Mouse (Mus musculus): ENCODE data around the gene Robo1.
A peak's percentile ranks its signal among the peaks of the same experiment; 100 is the strongest.

Robo1 gene

DNA sequence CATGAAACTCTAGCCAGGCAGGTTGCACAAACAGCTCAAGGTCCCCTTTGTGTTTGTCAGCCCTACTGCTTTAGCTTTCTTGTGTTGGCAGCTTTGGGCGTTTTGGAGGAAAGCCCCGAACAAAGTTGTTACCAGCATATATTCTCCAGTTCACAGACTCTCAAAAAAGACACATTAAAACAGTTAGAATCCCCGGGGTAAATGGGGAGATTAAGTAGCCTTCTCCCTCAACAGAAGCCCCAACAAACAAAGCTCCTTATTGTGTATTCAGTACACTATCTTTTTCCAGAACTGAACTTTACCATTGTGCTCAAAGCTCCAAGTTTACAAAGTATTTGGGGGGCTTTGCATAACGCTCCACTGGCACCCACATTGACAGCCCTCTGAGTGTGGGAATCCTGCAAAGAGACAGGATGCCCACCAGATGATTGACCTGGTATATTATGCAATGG is 302.6 kb downstream of the Robo1 start:
- no peak for DNase-seq

GRCm38 (mm10) chr16:72614898-72615297 is 306.8 kb downstream of the Robo1 start:
- no peak for DNase-seq

DNA sequence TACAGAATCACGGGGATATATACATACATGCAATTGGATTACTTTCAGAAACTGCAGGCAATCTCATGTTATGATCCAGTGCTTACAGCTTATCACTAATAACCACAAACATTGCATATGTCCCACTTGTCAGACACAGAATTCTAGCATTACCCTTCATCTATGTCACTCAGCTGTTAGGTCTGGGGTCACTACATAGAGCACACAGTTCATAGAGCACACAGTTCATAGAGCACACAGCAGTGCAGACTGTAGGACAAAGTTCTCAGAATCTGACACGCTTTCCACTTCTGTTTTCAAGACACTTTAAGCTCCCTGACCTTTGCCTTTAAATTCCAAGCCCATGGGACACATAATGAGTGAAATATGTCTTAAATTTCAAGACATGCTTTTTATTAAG is 307.3 kb downstream of the Robo1 start:
- DNase-seq, result no peak

DNA sequence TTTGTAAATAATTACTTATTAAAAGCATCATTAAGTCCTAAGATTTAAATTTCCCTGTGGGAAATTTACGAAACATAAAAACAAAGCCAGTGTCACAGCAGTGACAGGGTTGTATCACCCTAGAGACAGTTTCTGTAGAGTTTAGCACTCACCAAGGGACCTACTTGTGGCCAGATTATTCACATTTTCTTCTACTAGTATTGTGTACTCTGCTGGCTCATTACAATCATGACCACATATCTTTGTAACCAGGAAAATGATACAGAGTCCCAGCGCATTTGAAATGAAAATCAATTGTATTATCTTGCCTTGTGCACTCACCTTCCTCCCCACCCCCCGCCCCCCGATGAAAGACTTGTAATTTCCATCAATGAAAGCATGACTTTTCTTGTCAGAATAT is 314.3 kb downstream of the Robo1 start:
- DNase-seq, result no peak

DNA sequence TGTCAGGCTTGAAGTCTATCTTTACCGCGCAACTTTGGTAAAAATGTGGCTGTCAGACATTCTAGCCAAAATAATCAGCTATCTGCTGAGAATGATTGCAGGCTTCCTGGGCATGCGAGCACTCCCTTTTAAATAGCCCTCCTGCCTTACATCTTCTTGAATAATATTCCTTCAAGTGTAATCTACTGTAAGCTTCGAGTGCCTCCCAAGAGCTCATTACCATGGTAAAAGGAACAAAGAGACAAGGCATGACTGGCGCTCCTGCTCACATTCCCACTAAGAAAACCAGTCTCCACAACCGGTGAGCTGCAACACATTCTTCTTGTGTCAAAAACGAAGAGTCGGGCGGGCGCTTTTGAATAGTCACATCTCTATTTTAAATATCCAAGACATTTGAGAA is 314.8 kb downstream of the Robo1 start:
- no peak for DNase-seq

- no peak for DNase-seq
Measured at GRCm38 (mm10) chr16:72633846-72634245, 325.7 kb downstream of the Robo1 start.

DNA sequence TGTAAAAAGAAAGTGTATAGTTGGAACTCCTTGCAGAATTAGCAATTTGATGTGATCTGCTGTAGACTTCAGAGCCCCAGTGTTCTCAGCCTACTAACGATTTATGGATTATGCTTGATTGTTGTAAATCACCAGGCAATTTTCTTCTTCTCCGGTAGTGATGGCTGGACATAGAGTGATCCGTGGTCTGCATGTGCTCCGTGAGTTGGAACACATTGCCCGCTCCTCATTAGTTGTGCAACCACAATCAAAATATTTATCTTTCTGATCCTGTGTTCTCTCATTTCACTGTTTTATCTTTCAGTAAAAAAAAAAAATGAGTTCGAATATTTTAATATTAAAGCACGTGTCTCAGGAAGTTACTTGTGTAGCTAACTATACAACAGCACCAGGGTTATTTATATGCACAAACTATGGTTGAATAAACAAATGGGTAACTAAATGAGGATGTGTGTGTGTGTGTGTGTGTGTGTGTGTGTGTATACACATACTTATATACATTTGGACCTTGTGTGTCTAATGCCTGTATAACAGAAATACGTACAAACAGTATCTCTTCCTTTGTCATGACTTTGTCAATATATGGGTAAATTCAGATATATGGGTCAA is 331.3 kb downstream of the Robo1 start:
- DNase-seq, result no peak

DNA sequence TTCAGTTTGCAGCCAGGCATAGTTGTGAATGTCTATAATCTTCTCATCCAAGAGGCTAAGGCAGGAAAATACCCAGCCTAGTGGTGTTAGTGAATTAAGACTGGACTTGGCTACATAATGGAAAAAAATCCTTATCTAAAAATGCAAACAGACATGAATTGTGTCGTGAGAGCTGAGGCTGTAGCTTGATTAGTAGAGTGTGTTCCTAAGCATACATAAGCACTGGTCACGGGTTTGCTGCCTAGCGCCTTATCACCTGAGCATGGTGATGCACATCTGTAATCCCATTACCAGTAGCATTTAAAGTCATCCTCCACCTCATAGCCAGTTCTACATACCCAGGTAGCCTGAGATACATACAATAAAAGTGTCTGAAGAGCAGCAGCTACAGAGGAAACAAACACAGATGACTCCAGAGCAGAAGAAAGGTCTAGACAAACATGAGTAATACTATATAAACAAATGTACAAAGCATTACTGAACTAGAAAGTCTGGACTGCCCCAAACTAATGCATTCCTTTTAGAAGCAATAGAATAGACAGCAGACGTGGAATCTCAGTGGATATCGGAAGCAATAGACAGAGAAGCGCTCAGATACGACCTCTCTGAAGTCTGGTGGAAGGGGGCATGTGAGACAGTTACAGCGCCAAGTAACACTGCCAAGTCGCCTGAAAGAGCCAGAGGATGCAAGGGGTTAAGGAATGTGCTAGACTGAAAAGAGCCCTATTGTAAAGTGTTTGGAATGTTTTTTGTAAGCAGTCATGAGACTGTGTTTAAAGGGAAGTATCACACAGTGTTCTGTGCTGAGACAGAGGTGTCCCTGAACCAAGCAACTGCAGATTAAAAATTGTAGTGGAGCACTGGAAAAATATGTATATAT is 333.1 kb downstream of the Robo1 start:
- no peak for DNase-seq

DNA sequence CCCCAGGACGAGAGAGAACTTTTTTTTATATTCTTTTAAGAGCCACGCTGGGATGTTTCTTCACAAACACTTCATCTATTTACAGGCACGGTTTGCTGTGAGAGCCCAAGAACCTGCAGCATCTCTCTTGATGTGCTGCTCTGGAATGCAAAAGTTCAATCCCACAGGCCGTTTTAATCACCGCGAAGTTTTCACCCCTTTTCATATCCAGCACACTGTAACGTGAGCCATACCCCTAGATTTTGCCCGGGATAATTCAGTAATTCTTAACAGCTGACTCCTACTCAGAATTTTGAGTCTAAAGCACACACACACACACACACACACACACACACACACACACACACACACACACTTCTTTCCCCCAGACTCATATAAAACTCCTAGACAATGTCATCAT is 337.8 kb downstream of the Robo1 start:
- no peak for DNase-seq

DNA sequence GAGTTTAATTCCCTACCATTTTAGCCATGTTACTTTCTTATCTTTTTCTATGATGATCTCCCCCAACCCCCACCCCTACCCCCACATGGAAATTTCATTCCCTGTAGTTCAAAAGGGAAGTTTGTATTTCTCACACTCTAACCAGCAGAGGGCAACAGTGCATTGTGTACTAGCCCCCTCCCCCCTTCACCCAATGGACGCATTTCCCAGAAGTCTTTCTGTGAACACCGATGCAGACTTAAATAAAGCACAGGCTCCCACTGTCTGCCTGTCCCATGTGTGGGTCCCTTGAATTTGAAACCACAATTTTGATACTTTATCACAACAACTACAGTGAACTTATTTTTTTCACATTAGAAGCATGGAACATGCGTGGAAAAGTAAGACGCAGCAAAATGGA is 341.2 kb downstream of the Robo1 start:
- no peak for DNase-seq

DNA sequence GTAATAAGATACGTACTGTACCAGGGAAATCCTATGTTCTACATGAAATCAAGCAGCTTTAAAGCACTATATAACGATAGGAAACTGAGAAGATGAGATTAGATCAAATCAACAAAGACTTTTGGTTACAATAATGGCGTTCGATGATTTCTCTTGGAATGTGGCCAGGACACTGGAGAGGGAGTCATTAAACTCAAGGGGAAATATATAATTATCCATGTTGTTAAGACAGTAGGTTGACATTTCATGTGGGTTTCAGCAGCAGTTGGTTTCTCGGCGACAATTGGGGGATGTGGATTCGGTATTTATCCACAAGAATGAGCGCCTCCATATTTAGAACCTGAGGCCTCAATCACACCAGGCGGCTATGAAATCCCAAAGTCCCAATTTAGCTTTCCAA is 347.3 kb downstream of the Robo1 start:
- no peak for DNase-seq

- DNase-seq, result peak in 1 of 2 experiments; percentile 2
Measured at GRCm38 (mm10) chr16:72662837-72663350, 354.8 kb downstream of the Robo1 start.

DNA sequence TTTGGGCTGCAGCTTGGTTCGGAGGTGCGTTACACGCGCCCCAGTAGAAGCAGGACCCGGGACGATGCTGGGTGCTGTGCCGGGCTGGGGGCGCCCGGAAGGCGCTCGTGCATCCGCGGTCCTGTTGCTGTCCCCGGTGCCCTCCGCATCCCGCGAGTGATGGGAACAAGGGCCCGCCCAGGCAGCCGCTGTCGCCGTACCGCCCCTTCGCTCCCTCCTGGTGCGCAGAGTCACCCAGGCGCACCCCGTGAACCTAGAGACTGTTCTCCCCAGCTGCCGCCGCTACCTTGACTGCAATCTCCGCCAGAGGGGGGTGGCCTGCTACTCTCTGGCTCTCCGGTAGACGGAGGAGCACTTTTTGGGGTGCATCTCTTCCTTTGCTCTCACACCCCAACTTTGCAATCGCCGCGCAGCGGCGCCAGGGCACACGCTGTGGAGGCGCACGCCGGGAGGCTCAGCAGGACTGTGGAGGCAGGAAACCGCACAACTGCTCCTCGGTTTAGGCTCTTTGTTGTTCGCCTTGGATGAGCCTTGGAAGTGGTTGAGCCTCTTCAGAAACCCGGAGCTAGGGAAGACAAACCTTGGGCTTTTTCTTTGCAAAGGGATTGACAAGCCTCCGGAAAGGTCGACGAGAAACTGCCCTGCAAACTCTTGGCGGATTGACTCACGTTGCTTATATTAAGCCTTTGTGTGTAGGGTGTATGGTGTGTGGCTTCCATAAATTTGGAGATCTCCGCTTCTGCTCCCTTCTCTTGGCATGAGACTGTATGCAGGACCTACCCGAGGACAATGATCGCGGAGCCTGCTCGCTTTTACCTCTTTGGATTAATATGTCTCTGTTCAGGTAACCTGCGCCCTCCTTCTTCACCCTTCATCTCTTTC is 355.5 kb downstream of the Robo1 start:
- DNase-seq, result peak in 1 of 2 experiments; percentile 3

- DNase-seq, result no peak
Measured at GRCm38 (mm10) chr16:72664233-72664613, 356.1 kb downstream of the Robo1 start.

- DNase-seq, result no peak
Measured at GRCm38 (mm10) chr16:72664806-72665205, 356.7 kb downstream of the Robo1 start.

DNA sequence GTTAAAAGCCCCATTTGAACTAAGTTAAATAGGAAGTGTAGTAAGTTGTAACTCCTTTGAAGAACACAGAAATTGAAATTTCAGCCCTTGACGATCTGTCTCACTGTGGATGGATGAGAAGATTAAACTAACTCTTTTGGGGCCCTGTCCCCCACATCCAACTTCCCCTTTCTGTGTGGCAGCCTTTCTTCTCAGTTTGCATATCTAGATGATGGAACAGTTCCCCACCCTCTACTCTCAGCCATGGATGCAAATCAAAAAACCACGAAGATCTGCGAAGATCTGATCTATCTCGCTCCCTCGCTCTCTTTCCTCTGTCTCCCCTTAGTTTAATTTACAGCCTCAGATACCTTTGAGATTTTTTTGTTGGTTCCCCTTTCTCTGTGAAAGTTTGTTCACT is 357.3 kb downstream of the Robo1 start:
- no peak for DNase-seq

- no peak for DNase-seq
Measured at GRCm38 (mm10) chr16:72670240-72671038, 362.3 kb downstream of the Robo1 start.

- no peak for DNase-seq
Measured at GRCm38 (mm10) chr16:72677234-72677633, 369.1 kb downstream of the Robo1 start.

DNA sequence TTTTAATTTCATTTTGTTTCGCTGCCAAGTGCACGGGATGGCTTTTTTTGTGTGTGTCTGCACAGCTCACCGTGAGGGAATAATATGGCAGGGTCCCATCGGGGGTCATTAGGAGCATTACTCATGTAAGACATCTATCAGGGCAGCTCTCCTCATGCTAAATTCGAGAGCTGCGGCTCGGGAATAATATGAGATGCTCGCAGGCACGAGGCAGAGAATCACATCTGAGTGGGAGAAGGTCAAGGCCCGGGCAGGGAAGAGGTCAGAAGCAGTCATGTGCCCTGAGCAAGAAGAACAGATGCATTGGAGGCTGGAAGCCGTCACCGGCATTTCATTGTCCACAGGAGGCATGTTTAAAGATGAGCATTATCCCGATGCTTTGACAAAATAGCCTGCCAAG is 370.3 kb downstream of the Robo1 start:
- no peak for DNase-seq

DNA sequence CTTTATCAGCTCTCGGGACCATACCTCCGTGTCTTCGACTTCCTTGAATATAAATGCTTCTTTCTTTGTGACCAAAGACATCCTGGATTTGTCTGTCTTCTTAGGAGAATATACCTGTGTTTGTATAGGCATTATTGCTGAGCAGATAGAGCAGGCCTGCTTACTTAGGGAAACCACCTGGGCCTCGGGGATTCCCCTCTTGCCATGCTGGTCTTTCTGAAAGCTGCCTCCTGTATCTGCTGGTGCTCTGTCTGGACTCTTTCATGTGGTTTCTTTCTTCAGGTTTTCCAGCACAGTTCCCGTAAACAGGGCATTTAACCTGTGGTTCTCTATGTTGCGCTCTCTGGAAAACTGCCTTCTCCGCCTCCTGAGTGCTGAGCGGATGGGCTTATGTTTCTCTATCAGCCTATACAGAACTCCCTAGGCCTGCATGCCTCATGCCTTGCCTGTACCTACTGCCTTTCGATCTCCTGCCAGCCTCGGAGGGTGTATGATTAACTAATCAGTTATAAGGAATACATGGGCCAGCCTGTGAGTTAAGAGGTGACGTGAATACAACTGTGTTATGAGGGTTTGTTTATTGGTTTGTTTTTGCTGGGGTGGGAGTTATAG is 370.9 kb downstream of the Robo1 start:
- no peak for DNase-seq

DNA sequence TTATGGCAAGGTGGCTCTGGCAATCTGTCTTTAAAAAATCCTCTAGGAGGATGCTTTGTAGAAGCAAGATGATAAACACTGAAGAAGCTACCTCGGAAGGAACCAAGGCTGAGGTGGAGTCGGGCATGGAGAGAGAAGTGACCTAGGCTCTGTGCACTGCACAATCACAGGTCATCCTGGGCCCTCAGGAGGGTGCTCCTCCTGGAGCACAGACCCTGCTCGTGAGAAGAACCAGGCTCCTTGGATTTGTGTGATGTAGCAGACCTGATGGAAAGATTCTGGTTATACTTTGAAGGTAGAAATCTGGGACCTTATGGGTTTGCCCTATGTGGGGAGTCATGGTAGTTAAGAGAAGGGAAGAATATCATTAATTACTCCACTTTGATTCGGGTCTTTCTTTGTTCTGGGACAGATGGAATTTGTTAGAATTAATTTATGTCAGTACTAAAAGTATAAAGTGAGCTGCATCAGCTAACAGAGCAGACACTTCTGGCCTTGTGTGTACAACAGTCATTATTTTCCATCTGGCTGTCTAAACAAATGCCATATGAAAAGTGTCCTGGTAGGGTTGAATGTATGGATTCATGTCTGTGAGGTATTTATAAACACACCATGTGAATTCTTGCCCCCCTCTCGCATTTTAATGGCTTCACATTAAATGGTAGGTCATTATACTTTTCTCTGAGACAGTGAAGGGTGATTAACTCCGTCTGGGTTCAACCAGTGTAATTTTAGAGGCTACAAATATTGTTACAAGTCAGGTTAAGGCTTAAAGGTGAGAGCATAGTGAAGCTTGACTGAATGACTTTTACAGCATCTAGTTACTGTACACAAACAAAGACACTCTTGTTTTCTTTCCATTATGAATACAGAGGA is 377.7 kb downstream of the Robo1 start:
- DNase-seq, result no peak
